Mouse (Mus musculus) adrenal gland, postnatal 36 days (tissue): ENCODE measurements around the gene Kirrel. TPM values are rescaled to one million over a fixed set of nuclear protein-coding genes. Genes with fewer than 3 reads are reported as not detected.
"Not testable (repeated sequence)": the region's sequence is repeated elsewhere in the genome, so short reads cannot be mapped to it uniquely, and the experiment has no call there.

Source experiments
- DNase-seq, 2 experiments: peaks; one replicate each; pipeline ENCODE4 v3.0.0; 2021; ENCODE audit warnings: mixed read lengths in 1 of 2
- total RNA-seq, 2 experiments: library from RNA; stranded (reverse); gene quantifications; 2 replicates each; pipeline ENCODE4 v1.2.3; 2021

Kirrel gene
- total RNA-seq, 2 experiments from 2014 or later = 17.9 to 22.3 TPM

- no peak for DNase-seq
Measured at GRCm38 (mm10) chr3:87134951-87135350, 39.6 kb downstream of the Kirrel start.

- DNase-seq = no peak
Measured at GRCm38 (mm10) chr3:87131694-87132347, 42.7 kb downstream of the Kirrel start.

GRCm38 (mm10) chr3:87130933-87131332 lies 43.6 kb downstream of the Kirrel start:
- DNase-seq = no peak

GRCm38 (mm10) chr3:87123795-87124194 lies 50.8 kb downstream of the Kirrel start:
- peak; percentile 42 to 60 for DNase-seq

- DNase-seq = no peak
Measured at GRCm38 (mm10) chr3:87118214-87118613, 56.3 kb downstream of the Kirrel start.

- no peak for DNase-seq
Measured at GRCm38 (mm10) chr3:87117632-87118031, 56.9 kb downstream of the Kirrel start.

GRCm38 (mm10) chr3:87115726-87116540 lies 58.6 kb downstream of the Kirrel start:
- peak; percentile 25 to 32 for DNase-seq

- DNase-seq = no peak
Measured at GRCm38 (mm10) chr3:87115271-87115670, 59.3 kb downstream of the Kirrel start.

- no peak for DNase-seq
Measured at GRCm38 (mm10) chr3:87114801-87115200, 59.7 kb downstream of the Kirrel start.

GRCm38 (mm10) chr3:87113881-87114280 lies 60.7 kb downstream of the Kirrel start:
- DNase-seq = not testable (repeated sequence)

- no peak for DNase-seq
Measured at GRCm38 (mm10) chr3:87112264-87112663, 62.3 kb downstream of the Kirrel start.

GRCm38 (mm10) chr3:87104856-87105255 lies 69.7 kb downstream of the Kirrel start:
- no peak for DNase-seq

- DNase-seq = no peak
Measured at GRCm38 (mm10) chr3:87102346-87102745, 72.2 kb downstream of the Kirrel start.

GRCm38 (mm10) chr3:87100911-87101310 lies 73.6 kb downstream of the Kirrel start:
- DNase-seq = no peak

- peak; percentile 39 to 62 for DNase-seq
Measured at GRCm38 (mm10) chr3:87097969-87098946, 76.3 kb downstream of the Kirrel start.

- DNase-seq = no peak
Measured at GRCm38 (mm10) chr3:87097205-87097604, 77.3 kb downstream of the Kirrel start.

GRCm38 (mm10) chr3:87093718-87094117 lies 80.8 kb downstream of the Kirrel start:
- DNase-seq = no peak

GRCm38 (mm10) chr3:87089694-87090565 lies 84.6 kb downstream of the Kirrel start:
- peak; percentile 49 to 62 for DNase-seq

- DNase-seq = no peak
Measured at GRCm38 (mm10) chr3:87087146-87087545, 87.4 kb downstream of the Kirrel start.

- DNase-seq = peak; percentile 60 to 62
Measured at GRCm38 (mm10) chr3:87082235-87082634, 92.3 kb downstream of the Kirrel start.

GRCm38 (mm10) chr3:87079751-87080150 lies 94.8 kb downstream of the Kirrel start:
- no peak for DNase-seq
